Mouse (Mus musculus): ENCODE measurements at regions not wholly inside any gene's neighbourhood (a gene's known extent, or its start where the extent isn't known, plus 50 kb on each side); places are given as distances from the start of the nearest gene placed in this dataset. TPM values are rescaled to one million over a fixed set of nuclear protein-coding genes. Genes with fewer than 3 reads are reported as not detected.

DNA sequence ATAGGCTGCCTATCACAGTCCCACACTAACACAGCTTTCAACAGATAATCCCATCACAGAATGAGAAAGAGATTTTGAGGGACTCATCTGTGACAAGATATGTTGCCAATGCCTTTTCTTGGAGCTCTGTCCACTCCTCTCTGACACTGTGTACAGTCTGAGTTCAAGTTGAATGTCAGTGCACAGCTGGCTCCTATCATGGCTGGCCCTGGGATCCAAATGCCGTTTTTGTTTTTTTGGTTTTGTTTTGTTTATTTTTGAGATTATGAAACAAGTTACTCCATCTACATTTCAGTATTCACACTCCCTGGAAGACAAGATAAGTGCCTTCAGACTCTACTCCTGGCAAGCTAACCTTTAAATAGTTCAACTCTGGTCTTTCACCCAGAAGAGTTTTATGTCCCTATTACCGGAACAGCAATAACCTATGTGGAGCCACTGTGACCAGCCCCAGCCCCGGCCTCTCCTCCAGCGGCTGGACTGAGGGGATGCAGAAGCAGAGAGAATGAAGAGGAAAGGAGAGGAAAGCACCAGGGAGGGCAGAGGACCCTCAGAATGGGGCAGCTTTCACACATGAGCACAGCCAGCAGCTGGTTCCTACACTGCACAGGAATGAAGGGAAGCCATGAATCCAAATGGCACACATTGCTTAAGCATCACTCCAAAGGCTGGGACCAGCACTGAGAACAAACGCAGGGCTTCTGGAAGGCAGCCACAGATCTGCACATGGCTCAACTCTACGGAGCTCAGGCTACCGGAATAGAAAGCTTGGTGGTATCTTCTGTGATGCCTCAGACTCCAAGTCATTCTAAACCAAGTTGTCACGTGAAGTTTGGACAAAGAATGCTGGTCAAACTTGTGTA lies 99.9 kb upstream of the Nsun2 start:
- no peaks in the 10 kb centered on the region for H3K36me3 ChIP-seq (ENCODE audit: insufficient read depth, low read length)
- 51% methylated on average over 8 of the region's 8 CpGs for WGBS
- H3K4me1 ChIP-seq (ENCODE audit: insufficient read depth, low read depth, low read length) = peaks cover 5% of the 10 kb centered on the region; the same call in 1 of the 2 replicates
- ATAC-seq (peak; percentile 90), DNase-seq (ENCODE audit: low spot score) (peak; percentile 87)
- TF ChIP-seq CTCF (IDR thresholded peaks at IDR 0.05) (no peak), EP300 (IDR thresholded peaks at IDR 0.05) (peak; percentile 75)
- no peaks in the 10 kb centered on the region for H3K27me3 ChIP-seq (replicated peaks; ENCODE audit: insufficient read depth, low read length)
- no peak overlapping the region for H3K9ac ChIP-seq (replicated peaks; ENCODE audit: low read depth)
- H3K4me3 ChIP-seq (ENCODE audit: low read depth, low read length) = no peak overlapping the region
- H3K4me2 ChIP-seq (replicated peaks; ENCODE audit: low read depth, low read length) = no peak overlapping the region
- H3K27ac ChIP-seq (ENCODE audit: low read length) = peak overlapping the region; percentile 86
- H3K9me3 ChIP-seq (ENCODE audit: low read length) = no peaks in the 10 kb centered on the region

GRCm38 (mm10) chr13:69439486-69439885 lies 94.1 kb upstream of the Nsun2 start:
- no peak for TF ChIP-seq EP300 (IDR thresholded peaks at IDR 0.05)
- TF ChIP-seq CTCF (IDR thresholded peaks at IDR 0.05) = no peak
- H3K9ac ChIP-seq (replicated peaks; ENCODE audit: low read depth) = no peak overlapping the region
- no peak for ATAC-seq
- peaks cover 5% of the 10 kb centered on the region; the same call in 1 of the 2 replicates for H3K4me1 ChIP-seq (ENCODE audit: insufficient read depth, low read depth, low read length)
- no peaks in the 10 kb centered on the region for H3K36me3 ChIP-seq (ENCODE audit: insufficient read depth, low read length)
- no peak for DNase-seq (ENCODE audit: low spot score)
- no peak overlapping the region for H3K4me2 ChIP-seq (replicated peaks; ENCODE audit: low read depth, low read length)
- H3K27ac ChIP-seq (ENCODE audit: low read length) = no peak overlapping the region
- no peak overlapping the region for H3K4me3 ChIP-seq (ENCODE audit: low read depth, low read length)
- H3K27me3 ChIP-seq (replicated peaks; ENCODE audit: insufficient read depth, low read length) = no peaks in the 10 kb centered on the region
- H3K9me3 ChIP-seq (ENCODE audit: low read length) = no peaks in the 10 kb centered on the region
- 83% methylated on average over 9 of the region's 9 CpGs for WGBS

- ATAC-seq = no peak
- no peak overlapping the region for H3K9ac ChIP-seq (replicated peaks; ENCODE audit: low read depth)
- WGBS = 69% methylated on average over 1 of the region's 1 CpGs
- no peaks in the 10 kb centered on the region for H3K36me3 ChIP-seq (ENCODE audit: insufficient read depth, low read length)
- H3K4me3 ChIP-seq (ENCODE audit: low read depth, low read length) = no peak overlapping the region
- no peak overlapping the region for H3K27ac ChIP-seq (ENCODE audit: low read length)
- no peak for DNase-seq (ENCODE audit: low spot score)
- TF ChIP-seq CTCF (IDR thresholded peaks at IDR 0.05) = no peak
- TF ChIP-seq EP300 (IDR thresholded peaks at IDR 0.05) = no peak
- no peak overlapping the region for H3K4me2 ChIP-seq (replicated peaks; ENCODE audit: low read depth, low read length)
- H3K9me3 ChIP-seq (ENCODE audit: low read length) = no peaks in the 10 kb centered on the region
- no peaks in the 10 kb centered on the region for H3K4me1 ChIP-seq (ENCODE audit: insufficient read depth, low read depth, low read length)
- H3K27me3 ChIP-seq (replicated peaks; ENCODE audit: insufficient read depth, low read length) = no peaks in the 10 kb centered on the region
Observed at GRCm38 (mm10) chr13:69441798-69442197, 91.7 kb upstream of the Nsun2 start.

GRCm38 (mm10) chr13:69445611-69446010 lies 87.9 kb upstream of the Nsun2 start:
- DNase-seq (ENCODE audit: low spot score) (no peak), ATAC-seq (no peak)
- no peak overlapping the region for H3K9ac ChIP-seq (replicated peaks; ENCODE audit: low read depth)
- 69% methylated on average over 4 of the region's 4 CpGs for WGBS
- H3K36me3 ChIP-seq (ENCODE audit: insufficient read depth, low read length) = no peaks in the 10 kb centered on the region
- TF ChIP-seq CTCF (IDR thresholded peaks at IDR 0.05) (no peak), EP300 (IDR thresholded peaks at IDR 0.05) (no peak)
- no peaks in the 10 kb centered on the region for H3K27me3 ChIP-seq (replicated peaks; ENCODE audit: insufficient read depth, low read length)
- H3K4me1 ChIP-seq (ENCODE audit: insufficient read depth, low read depth, low read length) = no peaks in the 10 kb centered on the region
- H3K4me3 ChIP-seq (ENCODE audit: low read depth, low read length) = no peak overlapping the region
- H3K4me2 ChIP-seq (replicated peaks; ENCODE audit: low read depth, low read length) = no peak overlapping the region
- no peak overlapping the region for H3K27ac ChIP-seq (ENCODE audit: low read length)
- no peaks in the 10 kb centered on the region for H3K9me3 ChIP-seq (ENCODE audit: low read length)

Small RNAs in the stretch of these regions (microRNA-seq; reads per million reads assigned to microRNA genes)
- gene Gm44375 = not detected

All from lung, postnatal 0 days (tissue).